Mouse (Mus musculus): ENCODE data around the gene Zmym6. TPM values are rescaled to one million over a fixed set of nuclear protein-coding genes. Genes with fewer than 3 reads are reported as not detected.

Zmym6 gene
- polyA plus RNA-seq (2014; fragmentation: Nextera tagmentation; extraction: Ambion mirVana) = 27.0 and 27.7 TPM in 2 replicates

DNA sequence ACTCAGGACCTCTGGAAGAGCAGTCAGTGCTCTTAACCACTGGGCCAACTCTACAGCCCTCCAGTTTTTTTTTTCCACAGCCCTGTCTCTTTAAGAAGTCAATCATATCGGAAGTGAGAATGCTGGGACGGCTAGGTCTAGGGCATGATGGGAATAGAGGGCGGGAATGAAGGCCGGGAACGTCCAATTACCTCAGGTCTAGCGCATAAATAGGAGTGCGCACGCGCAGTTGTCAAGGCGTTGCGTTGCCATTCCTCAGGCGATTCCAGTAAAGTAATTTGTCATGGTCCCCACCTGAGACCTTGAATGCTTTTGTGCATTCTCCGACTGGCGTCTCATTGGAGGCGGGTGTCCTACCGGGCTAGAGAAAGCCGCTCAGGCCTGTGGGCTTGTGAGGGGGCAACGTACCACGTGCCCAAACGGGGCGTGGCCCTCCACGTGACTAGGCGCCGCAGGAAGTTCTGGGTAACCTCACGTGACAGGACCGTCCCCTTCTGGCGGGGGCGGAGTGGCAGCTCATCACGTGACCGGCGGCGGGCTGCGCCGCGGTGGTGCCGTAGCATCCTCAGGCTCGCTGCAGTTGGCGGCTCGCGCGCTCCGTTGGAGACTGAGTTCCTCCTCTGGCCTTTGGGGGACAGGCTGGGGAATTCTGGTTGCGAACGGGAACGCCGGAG is at the start of gene Zmym6:
Gene Zmym6 (plus strand): TSS at position 509 of the 674 bp plus-strand sequence.
- Histone ChIP-seq H3K9me3 (replicated peaks; ENCODE audit: control insufficient read depth, low read length) (no peaks in the 10 kb centered on the region), H3K27ac (replicated peaks; ENCODE audit: low read depth, low read length) (peak within 1 kb of the TSS; percentile 47; the same call in 1 of the 2 replicates), H3K36me3 (replicated peaks; ENCODE audit: control insufficient read depth, insufficient read depth, low read depth, low read length) (no peaks in the 10 kb centered on the region), H3K27me3 (ENCODE audit: control insufficient read depth, insufficient read depth, low read length) (no peaks in the 10 kb centered on the region), H3K4me1 (ENCODE audit: control insufficient read depth, insufficient read depth, low read length) (no peaks in the 10 kb centered on the region), H3K9ac (replicated peaks; ENCODE audit: low read length) (peak within 1 kb of the TSS; percentile 65), H3K4me3 (ENCODE audit: low read depth, low read length) (peak within 1 kb of the TSS; percentile 46), H3K4me2 (ENCODE audit: low read depth, low read length) (peak within 1 kb of the TSS; percentile 51)
- WGBS = under 1% methylated on average over 45 of the region's 46 CpGs
- ATAC-seq (replicated peaks; ENCODE audit: insufficient number of reproducible peaks, low FRiP score, low TSS enrichment, low read depth) = peak; percentile 94
- DNase-seq (ENCODE audit: low spot score) = peak; percentile 98

DNA sequence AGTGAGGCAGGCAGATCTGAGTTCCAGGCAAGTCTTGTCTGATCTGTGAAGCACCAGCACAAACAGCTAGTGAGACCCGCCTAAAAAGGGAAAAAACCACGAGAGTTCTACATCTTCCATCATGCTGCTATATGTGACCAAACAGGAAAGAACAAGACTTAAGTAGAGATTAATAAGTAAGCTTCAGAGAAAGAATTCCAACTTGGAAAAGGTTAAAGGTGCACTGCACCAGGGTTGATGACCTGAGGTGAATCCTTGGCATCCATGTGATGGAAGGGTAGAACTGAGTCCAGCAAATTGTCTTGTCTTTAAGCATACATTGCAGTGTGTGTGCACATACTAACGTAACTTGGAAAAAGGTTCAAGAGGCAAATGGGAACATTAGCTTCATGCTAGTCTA is 40.0 kb upstream of the Zmym6 start:
- Histone ChIP-seq H3K27ac (replicated peaks; ENCODE audit: low read depth, low read length) (no peak overlapping the region), H3K9me3 (replicated peaks; ENCODE audit: control insufficient read depth, low read length) (no peaks in the 10 kb centered on the region), H3K4me2 (ENCODE audit: low read depth, low read length) (no peak overlapping the region), H3K36me3 (replicated peaks; ENCODE audit: control insufficient read depth, insufficient read depth, low read depth, low read length) (peaks cover 38% of the 10 kb centered on the region), H3K4me1 (ENCODE audit: control insufficient read depth, insufficient read depth, low read length) (no peaks in the 10 kb centered on the region), H3K9ac (replicated peaks; ENCODE audit: low read length) (no peak overlapping the region), H3K27me3 (ENCODE audit: control insufficient read depth, insufficient read depth, low read length) (no peaks in the 10 kb centered on the region), H3K4me3 (ENCODE audit: low read depth, low read length) (no peak overlapping the region)
- 95% methylated on average over 3 of the region's 3 CpGs for WGBS
- no peak for ATAC-seq (replicated peaks; ENCODE audit: insufficient number of reproducible peaks, low FRiP score, low TSS enrichment, low read depth)
- no peak for DNase-seq (ENCODE audit: low spot score)

DNA sequence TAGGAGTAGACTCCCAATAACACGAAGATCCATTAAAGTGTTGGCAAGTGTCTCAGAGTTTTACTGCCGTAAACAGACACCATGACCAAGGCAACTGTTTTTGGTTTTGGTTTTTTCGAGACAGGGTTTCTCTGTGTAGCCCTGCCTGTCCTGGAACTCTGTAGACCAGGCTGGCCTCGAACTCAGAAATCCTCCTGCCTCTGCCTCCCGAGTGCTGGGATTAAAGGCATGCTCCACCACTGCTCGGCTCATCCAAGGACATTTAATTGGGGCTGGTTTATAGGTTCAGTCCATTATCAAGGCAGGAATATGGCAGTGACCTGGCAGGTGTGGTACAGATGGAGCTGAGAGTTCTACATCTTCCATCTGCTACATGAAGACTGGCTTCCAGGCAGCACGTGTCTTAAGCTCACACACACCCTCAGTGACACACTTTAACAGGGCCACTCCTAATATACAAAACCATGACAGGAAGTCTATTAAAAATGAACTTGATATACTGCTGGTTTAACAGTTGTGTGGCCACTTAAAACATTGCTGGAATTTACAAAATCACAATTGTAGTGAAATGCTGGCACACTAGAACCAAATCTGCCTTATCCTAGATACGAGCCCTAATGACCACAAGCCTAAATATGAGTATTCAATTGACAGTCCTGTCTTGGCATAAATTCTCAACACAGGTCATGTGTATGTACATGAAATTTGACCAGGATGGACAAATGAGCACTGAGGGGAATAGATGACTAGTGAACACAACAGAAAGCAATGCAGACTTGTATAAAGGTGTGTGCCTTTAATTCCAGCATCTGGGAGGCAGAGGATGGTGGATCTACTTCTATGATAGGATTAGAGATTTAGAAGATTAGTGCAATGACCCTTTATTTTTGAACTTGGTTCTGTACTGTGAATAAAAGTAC is 39.0 kb upstream of the Zmym6 start:
- no peak overlapping the region for H3K27ac ChIP-seq (replicated peaks; ENCODE audit: low read depth, low read length)
- H3K9me3 ChIP-seq (replicated peaks; ENCODE audit: control insufficient read depth, low read length) = no peaks in the 10 kb centered on the region
- no peak overlapping the region for H3K4me3 ChIP-seq (ENCODE audit: low read depth, low read length)
- peaks cover 33% of the 10 kb centered on the region for H3K36me3 ChIP-seq (replicated peaks; ENCODE audit: control insufficient read depth, insufficient read depth, low read depth, low read length)
- H3K4me2 ChIP-seq (ENCODE audit: low read depth, low read length) = no peak overlapping the region
- ATAC-seq (replicated peaks; ENCODE audit: insufficient number of reproducible peaks, low FRiP score, low TSS enrichment, low read depth) = no peak; the same call in 1 of the 2 replicates
- no peak overlapping the region for H3K9ac ChIP-seq (replicated peaks; ENCODE audit: low read length)
- WGBS = 87% methylated on average over 8 of the region's 8 CpGs
- DNase-seq (ENCODE audit: low spot score) = no peak
- no peaks in the 10 kb centered on the region for H3K27me3 ChIP-seq (ENCODE audit: control insufficient read depth, insufficient read depth, low read length)
- no peaks in the 10 kb centered on the region for H3K4me1 ChIP-seq (ENCODE audit: control insufficient read depth, insufficient read depth, low read length)

DNA sequence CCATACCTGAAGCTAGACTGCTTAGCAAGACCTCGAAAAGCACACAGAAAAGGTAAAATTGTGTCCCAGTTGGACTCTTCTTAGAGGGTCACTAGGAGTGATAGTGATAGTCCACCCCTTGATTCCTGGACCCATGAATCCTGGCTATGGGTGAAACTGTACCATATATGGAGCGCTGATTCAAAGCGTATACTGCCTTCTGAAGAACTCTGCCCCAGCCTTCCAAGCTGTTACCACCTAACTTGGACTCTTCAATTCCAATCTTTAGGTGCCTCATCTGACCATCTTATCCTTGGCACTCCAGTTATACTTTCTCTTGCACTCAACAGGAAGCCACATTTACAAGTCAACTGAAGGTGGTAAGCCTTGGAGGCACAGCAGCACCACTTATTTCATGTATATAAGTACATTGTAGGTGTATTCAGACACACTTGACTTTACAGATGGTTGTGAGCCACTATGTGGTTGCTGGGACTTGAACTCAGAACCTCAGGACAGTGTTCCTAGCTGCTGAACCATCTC is 38.3 kb upstream of the Zmym6 start:
- H3K27ac ChIP-seq (replicated peaks; ENCODE audit: low read depth, low read length) = no peak overlapping the region
- no peak for ATAC-seq (replicated peaks; ENCODE audit: insufficient number of reproducible peaks, low FRiP score, low TSS enrichment, low read depth)

DNA sequence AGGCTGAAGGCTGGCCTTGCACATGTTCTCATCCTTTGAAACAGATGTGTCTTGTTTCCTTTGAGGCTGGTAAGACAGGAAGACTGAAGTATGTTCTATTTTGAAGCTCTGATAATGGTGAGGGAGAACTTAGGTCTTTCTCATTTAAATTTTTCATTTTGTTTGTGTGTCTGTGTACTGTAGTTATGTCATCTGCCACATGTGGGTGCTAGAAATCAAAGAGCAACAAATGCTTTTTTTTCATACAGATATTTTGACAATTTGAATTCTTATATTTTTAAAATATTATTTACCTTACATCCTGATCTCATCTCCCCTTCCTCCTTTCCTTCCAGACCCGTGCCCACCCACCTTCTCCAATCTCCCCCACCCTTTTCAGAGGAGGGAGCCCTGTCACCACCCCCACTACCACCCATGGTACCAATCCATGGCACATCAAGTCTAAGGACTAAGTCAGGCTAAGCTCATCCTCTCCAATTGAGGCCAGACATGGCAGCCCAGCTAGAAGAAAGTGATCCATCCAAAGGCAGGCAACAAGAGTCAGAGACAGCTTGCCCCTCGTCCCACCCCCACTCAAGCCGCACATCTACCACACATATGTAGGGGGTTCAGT is 37.2 kb upstream of the Zmym6 start:
- H3K4me1 ChIP-seq (ENCODE audit: control insufficient read depth, insufficient read depth, low read length) = no peaks in the 10 kb centered on the region
- H3K27me3 ChIP-seq (ENCODE audit: control insufficient read depth, insufficient read depth, low read length) = no peaks in the 10 kb centered on the region
- no peak overlapping the region for H3K27ac ChIP-seq (replicated peaks; ENCODE audit: low read depth, low read length)
- 78% methylated on average over 3 of the region's 3 CpGs for WGBS
- no peak for DNase-seq (ENCODE audit: low spot score)
- H3K4me2 ChIP-seq (ENCODE audit: low read depth, low read length) = no peak overlapping the region
- H3K9me3 ChIP-seq (replicated peaks; ENCODE audit: control insufficient read depth, low read length) = no peaks in the 10 kb centered on the region
- no peak overlapping the region for H3K9ac ChIP-seq (replicated peaks; ENCODE audit: low read length)
- H3K36me3 ChIP-seq (replicated peaks; ENCODE audit: control insufficient read depth, insufficient read depth, low read depth, low read length) = peaks cover 25% of the 10 kb centered on the region
- ATAC-seq (replicated peaks; ENCODE audit: insufficient number of reproducible peaks, low FRiP score, low TSS enrichment, low read depth) = 0 out of 2 replicates have a peak, but pooled peaks have one; percentile 11
- H3K4me3 ChIP-seq (ENCODE audit: low read depth, low read length) = no peak overlapping the region

More for the DNA sequence above, 38.3 kb upstream of the Zmym6 start:
- Histone ChIP-seq H3K4me1 (ENCODE audit: control insufficient read depth, insufficient read depth, low read length) (no peaks in the 10 kb centered on the region), H3K36me3 (replicated peaks; ENCODE audit: control insufficient read depth, insufficient read depth, low read depth, low read length) (peaks cover 31% of the 10 kb centered on the region), H3K9ac (replicated peaks; ENCODE audit: low read length) (no peak overlapping the region), H3K9me3 (replicated peaks; ENCODE audit: control insufficient read depth, low read length) (no peaks in the 10 kb centered on the region), H3K27me3 (ENCODE audit: control insufficient read depth, insufficient read depth, low read length) (no peaks in the 10 kb centered on the region), H3K4me3 (ENCODE audit: low read depth, low read length) (no peak overlapping the region), H3K4me2 (ENCODE audit: low read depth, low read length) (no peak overlapping the region)
- 82% methylated on average over 3 of the region's 3 CpGs for WGBS
- DNase-seq (ENCODE audit: low spot score) = no peak

DNA sequence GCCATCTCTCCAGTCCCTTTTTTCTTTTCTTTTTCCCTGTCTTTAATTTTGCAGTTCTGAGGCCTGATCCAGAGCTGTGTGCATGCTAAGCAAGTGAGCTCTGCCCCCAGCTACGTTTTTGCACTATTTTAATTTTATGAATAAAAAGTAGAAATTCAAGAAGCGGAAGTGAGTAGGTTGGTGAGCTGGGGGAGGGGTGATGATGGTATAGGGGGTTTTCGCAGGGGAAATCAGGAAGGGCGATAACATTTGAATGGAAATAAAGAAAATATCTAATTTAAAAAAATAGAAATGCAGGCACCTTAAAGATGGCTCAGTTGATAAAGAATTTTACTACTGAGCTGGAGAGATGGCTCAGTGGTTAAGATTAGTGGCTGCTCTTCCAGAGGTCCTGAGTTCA is 33.6 kb upstream of the Zmym6 start:
- WGBS = 87% methylated on average over 4 of the region's 4 CpGs
- Histone ChIP-seq H3K9ac (replicated peaks; ENCODE audit: low read length) (no peak overlapping the region), H3K36me3 (replicated peaks; ENCODE audit: control insufficient read depth, insufficient read depth, low read depth, low read length) (peaks cover 12% of the 10 kb centered on the region; the same call in 1 of the 2 replicates), H3K27me3 (ENCODE audit: control insufficient read depth, insufficient read depth, low read length) (no peaks in the 10 kb centered on the region), H3K9me3 (replicated peaks; ENCODE audit: control insufficient read depth, low read length) (no peaks in the 10 kb centered on the region), H3K4me1 (ENCODE audit: control insufficient read depth, insufficient read depth, low read length) (no peaks in the 10 kb centered on the region), H3K27ac (replicated peaks; ENCODE audit: low read depth, low read length) (no peak overlapping the region), H3K4me3 (ENCODE audit: low read depth, low read length) (no peak overlapping the region), H3K4me2 (ENCODE audit: low read depth, low read length) (no peak overlapping the region)
- no peak for DNase-seq (ENCODE audit: low spot score)
- ATAC-seq (replicated peaks; ENCODE audit: insufficient number of reproducible peaks, low FRiP score, low TSS enrichment, low read depth) = no peak

DNA sequence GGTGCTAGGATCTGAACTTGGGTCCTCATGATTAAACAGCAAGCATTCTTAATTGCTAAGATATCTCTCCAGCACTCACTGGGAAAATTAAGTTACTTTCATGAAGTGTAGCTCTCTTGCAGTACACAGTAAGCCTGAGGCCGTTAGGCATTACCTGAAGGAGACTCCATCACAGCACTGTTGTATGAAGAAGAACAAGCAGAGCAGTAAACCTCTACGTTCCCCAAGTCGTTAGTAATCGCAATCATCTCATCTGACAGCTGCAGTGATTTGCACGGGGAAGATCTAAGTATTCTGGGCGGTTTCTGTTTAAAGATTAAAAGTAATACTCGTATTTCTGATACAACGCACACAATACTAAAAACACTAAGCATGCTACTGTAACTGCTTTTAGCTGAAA is 26.1 kb upstream of the Zmym6 start:
- 89% methylated on average over 8 of the region's 8 CpGs for WGBS
- no peaks in the 10 kb centered on the region for H3K9me3 ChIP-seq (replicated peaks; ENCODE audit: control insufficient read depth, low read length)
- H3K27ac ChIP-seq (replicated peaks; ENCODE audit: low read depth, low read length) = no peak overlapping the region
- H3K4me3 ChIP-seq (ENCODE audit: low read depth, low read length) = no peak overlapping the region
- H3K4me1 ChIP-seq (ENCODE audit: control insufficient read depth, insufficient read depth, low read length) = no peaks in the 10 kb centered on the region
- H3K4me2 ChIP-seq (ENCODE audit: low read depth, low read length) = no peak overlapping the region
- no peak for ATAC-seq (replicated peaks; ENCODE audit: insufficient number of reproducible peaks, low FRiP score, low TSS enrichment, low read depth)
- H3K9ac ChIP-seq (replicated peaks; ENCODE audit: low read length) = no peak overlapping the region
- H3K27me3 ChIP-seq (ENCODE audit: control insufficient read depth, insufficient read depth, low read length) = no peaks in the 10 kb centered on the region
- DNase-seq (ENCODE audit: low spot score) = no peak
- peaks cover 3% of the 10 kb centered on the region for H3K36me3 ChIP-seq (replicated peaks; ENCODE audit: control insufficient read depth, insufficient read depth, low read depth, low read length)
